Mouse (Mus musculus): ENCODE measurements around the gene Qrich1. TPM values are rescaled to one million over a fixed set of nuclear protein-coding genes. Genes with fewer than 3 reads are reported as not detected.
A peak's percentile ranks its signal among the peaks of the same experiment; 100 is the strongest.

The Qrich1 gene
- polyA plus RNA-seq, 1 experiment: 44.0 TPM

DNA sequence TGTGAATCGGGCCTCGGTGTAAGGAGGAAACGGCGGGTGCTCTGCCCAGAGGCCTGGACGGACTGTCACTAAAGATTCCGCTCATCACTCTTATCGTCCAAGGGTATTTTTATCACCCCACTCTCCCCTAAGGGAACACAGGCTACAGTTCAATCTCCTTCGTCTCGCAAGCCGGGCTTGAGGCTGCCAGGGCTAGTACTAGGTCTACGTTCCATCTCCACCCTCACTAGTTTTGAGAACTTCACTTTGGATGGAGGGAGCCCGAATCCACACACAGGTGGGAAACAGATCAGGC, 25.4 kb upstream of the Qrich1 start:
- Histone ChIP-seq H3ac (ENCODE audit: control insufficient read depth, insufficient read length) (peak overlapping the region; percentile 95), H3K27me3 (ENCODE audit: control insufficient read depth, insufficient read depth, insufficient read length) (no peaks in the 10 kb centered on the region), H3K36me3 (ENCODE audit: control insufficient read depth, insufficient read depth) (peaks cover 33% of the 10 kb centered on the region), H3K4me3 (peak overlapping the region; percentile 93), H3K4me2 (ENCODE audit: low read depth) (peak overlapping the region; percentile 78), H3K79me2 (ENCODE audit: control insufficient read depth, insufficient read depth) (peaks cover 22% of the 10 kb centered on the region)
- TF ChIP-seq POLR2AphosphoS2 (IDR thresholded peaks at IDR 0.05; ENCODE audit: insufficient read length, low read depth): no peak
- TF ChIP-seq REST (IDR thresholded peaks at IDR 0.05; ENCODE audit: insufficient read depth, insufficient read length): no peak
- TF ChIP-seq SRF (IDR thresholded peaks at IDR 0.05; ENCODE audit: control insufficient read depth, insufficient read length, low read depth): no peak
- no peak for TF ChIP-seq MYOD1 (IDR thresholded peaks at IDR 0.05; ENCODE audit: control insufficient read depth in 1 of 3, insufficient read length in 2 of 3, low read depth in 2 of 3)
- TF ChIP-seq TCF3 (IDR thresholded peaks at IDR 0.05; ENCODE audit: insufficient read length, low read depth): no peak
- TF ChIP-seq POLR2A (IDR thresholded peaks at IDR 0.05; ENCODE audit: insufficient read length, low read depth): no peak

DNA sequence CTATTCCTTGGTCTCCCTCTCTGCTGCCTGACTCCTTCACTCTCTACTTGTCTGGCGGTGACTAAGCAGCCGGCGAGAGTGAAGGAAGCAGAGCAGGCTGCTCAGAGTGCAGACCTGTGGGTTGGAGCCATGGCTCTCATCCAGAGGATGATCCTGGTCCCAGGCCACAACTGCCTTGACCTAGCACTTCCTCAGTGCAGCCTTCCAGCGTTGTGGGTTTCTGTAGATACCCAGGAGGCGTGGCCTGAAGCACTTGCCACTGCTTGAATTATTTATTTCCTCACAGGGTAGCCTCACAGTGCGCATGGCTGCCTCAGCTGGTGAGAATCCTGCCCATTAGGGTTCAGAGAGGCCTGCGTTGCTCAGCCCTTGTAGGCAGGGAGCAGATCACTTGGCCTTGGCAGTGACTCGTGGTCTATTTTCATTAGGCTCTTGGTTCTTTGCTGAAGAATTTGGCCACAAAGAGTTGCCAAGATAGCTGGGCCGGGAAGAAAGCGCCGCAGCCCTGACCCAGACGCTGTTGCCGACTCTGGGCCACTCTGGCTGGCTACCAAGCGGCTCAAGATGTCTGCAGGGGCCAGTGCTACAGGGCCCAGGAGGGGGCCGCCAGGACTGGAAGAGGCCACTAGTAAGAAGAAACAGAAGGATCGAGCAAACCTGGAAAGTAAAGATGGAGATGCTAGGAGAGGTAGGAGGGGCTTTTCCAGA, 24.4 kb upstream of the Qrich1 start:
- Histone ChIP-seq H3K4me2 (ENCODE audit: low read depth) (peak overlapping the region; percentile 78), H3ac (ENCODE audit: control insufficient read depth, insufficient read length) (peak overlapping the region; percentile 95), H3K79me2 (ENCODE audit: control insufficient read depth, insufficient read depth) (peaks cover 22% of the 10 kb centered on the region), H3K36me3 (ENCODE audit: control insufficient read depth, insufficient read depth) (peaks cover 33% of the 10 kb centered on the region), H3K27me3 (ENCODE audit: control insufficient read depth, insufficient read depth, insufficient read length) (no peaks in the 10 kb centered on the region), H3K4me3 (peak overlapping the region; percentile 93)
- TF ChIP-seq E2F4 (IDR thresholded peaks at IDR 0.05; ENCODE audit: insufficient read depth): no peak
- TF ChIP-seq TCF12 (IDR thresholded peaks at IDR 0.05; ENCODE audit: insufficient read depth, poor library complexity, severe bottlenecking): no peak
- TF ChIP-seq POLR2AphosphoS2 (IDR thresholded peaks at IDR 0.05; ENCODE audit: insufficient read length, low read depth): peak; percentile 53
- no peak for TF ChIP-seq TCF3 (IDR thresholded peaks at IDR 0.05; ENCODE audit: insufficient read length, low read depth)
- TF ChIP-seq REST (IDR thresholded peaks at IDR 0.05; ENCODE audit: insufficient read depth, insufficient read length): no peak
- no peak for TF ChIP-seq SRF (IDR thresholded peaks at IDR 0.05; ENCODE audit: control insufficient read depth, insufficient read length, low read depth)
- no peak for TF ChIP-seq POLR2A (IDR thresholded peaks at IDR 0.05; ENCODE audit: insufficient read length, low read depth)

DNA sequence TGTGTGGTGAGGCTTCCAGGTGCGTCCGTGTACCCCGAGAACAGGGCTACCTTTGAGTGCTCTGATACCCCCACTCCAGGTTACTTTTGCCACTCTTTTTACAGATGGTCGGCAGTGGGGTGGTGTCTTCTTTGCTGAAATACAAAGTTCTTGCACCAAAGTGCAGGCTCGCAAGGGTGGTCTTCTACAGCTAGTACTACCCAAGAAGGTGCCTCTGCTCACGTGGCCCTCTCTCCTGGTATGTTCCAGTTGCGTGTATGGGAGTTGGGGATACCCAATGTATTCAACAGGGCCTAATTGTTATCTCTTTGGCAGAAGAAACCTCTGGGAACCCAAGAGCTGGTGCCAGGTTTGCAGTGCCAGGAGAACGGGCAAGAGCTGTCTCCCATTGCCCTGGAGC, 23.4 kb upstream of the Qrich1 start:
- peak overlapping the region; percentile 93 for H3K4me3 ChIP-seq
- H3K36me3 ChIP-seq (ENCODE audit: control insufficient read depth, insufficient read depth): peaks cover 33% of the 10 kb centered on the region
- H3ac ChIP-seq (ENCODE audit: control insufficient read depth, insufficient read length): no peak overlapping the region
- H3K4me2 ChIP-seq (ENCODE audit: low read depth): no peak overlapping the region
- peaks cover 22% of the 10 kb centered on the region for H3K79me2 ChIP-seq (ENCODE audit: control insufficient read depth, insufficient read depth)
- no peaks in the 10 kb centered on the region for H3K27me3 ChIP-seq (ENCODE audit: control insufficient read depth, insufficient read depth, insufficient read length)
- TF ChIP-seq SRF (IDR thresholded peaks at IDR 0.05; ENCODE audit: control insufficient read depth, insufficient read length, low read depth) (no peak), E2F4 (IDR thresholded peaks at IDR 0.05; ENCODE audit: insufficient read depth) (no peak), MYOG (IDR thresholded peaks at IDR 0.05; ENCODE audit: control insufficient read depth in 1 of 3, insufficient read depth in 1 of 3, insufficient read length in 2 of 3, low read depth in 2 of 3) (no peak), MYOD1 (IDR thresholded peaks at IDR 0.05; ENCODE audit: control insufficient read depth in 1 of 3, insufficient read length in 2 of 3, low read depth in 2 of 3) (no peak), CEBPB (IDR thresholded peaks at IDR 0.05; ENCODE audit: insufficient read depth, poor library complexity, severe bottlenecking) (no peak)

DNA sequence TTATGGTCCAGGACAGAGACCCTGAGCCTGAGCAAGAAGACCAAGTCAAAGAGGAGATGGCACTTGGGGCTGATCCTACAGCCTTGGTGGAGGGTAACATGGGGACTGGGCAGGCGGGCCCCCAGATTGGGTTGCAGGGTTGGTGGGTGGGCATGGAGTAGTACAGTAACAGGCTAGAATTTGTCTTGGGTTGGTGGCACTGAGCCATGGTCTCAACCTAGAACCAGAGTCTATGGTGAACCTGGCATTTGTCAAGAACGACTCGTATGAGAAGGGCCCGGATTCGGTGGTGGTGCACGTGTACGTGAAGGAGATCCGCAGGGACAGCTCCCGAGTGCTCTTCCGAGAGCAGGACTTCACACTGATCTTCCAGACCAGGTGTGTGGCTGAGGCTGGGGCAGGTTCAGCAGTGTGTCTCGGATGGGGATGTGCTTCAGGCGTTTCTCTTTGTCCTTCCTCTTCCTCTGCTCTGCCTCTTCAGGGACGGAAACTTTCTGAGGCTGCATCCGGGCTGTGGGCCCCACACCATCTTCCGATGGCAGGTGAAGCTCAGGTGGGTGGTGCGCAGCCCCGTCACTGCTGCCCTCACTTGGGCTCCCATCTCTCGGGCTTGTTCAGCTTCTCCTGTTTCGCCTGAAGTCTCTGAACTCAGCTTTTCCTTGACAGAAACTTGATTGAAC, 22.3 kb upstream of the Qrich1 start:
- Histone ChIP-seq H3K27me3 (ENCODE audit: control insufficient read depth, insufficient read depth, insufficient read length) (no peaks in the 10 kb centered on the region), H3K4me3 (no peak overlapping the region), H3ac (ENCODE audit: control insufficient read depth, insufficient read length) (no peak overlapping the region), H3K79me2 (ENCODE audit: control insufficient read depth, insufficient read depth) (peaks cover 22% of the 10 kb centered on the region), H3K4me2 (ENCODE audit: low read depth) (no peak overlapping the region), H3K36me3 (ENCODE audit: control insufficient read depth, insufficient read depth) (peaks cover 33% of the 10 kb centered on the region)
- TF ChIP-seq POLR2A (IDR thresholded peaks at IDR 0.05; ENCODE audit: insufficient read length, low read depth): no peak
- no peak for TF ChIP-seq MYOG (IDR thresholded peaks at IDR 0.05; ENCODE audit: control insufficient read depth in 1 of 3, insufficient read depth in 1 of 3, insufficient read length in 2 of 3, low read depth in 2 of 3)
- TF ChIP-seq TCF12 (IDR thresholded peaks at IDR 0.05; ENCODE audit: insufficient read depth, poor library complexity, severe bottlenecking): no peak
- no peak for TF ChIP-seq MYOD1 (IDR thresholded peaks at IDR 0.05; ENCODE audit: control insufficient read depth in 1 of 3, insufficient read length in 2 of 3, low read depth in 2 of 3)
- TF ChIP-seq SRF (IDR thresholded peaks at IDR 0.05; ENCODE audit: control insufficient read depth, insufficient read length, low read depth): no peak
- TF ChIP-seq TCF3 (IDR thresholded peaks at IDR 0.05; ENCODE audit: insufficient read length, low read depth): no peak
- no peak for TF ChIP-seq CEBPB (IDR thresholded peaks at IDR 0.05; ENCODE audit: insufficient read depth, poor library complexity, severe bottlenecking)
- TF ChIP-seq USF1 (IDR thresholded peaks at IDR 0.05; ENCODE audit: low read depth): no peak
- no peak for TF ChIP-seq POLR2AphosphoS2 (IDR thresholded peaks at IDR 0.05; ENCODE audit: insufficient read length, low read depth)
- no peak for TF ChIP-seq REST (IDR thresholded peaks at IDR 0.05; ENCODE audit: insufficient read depth, insufficient read length)
- TF ChIP-seq E2F4 (IDR thresholded peaks at IDR 0.05; ENCODE audit: insufficient read depth): no peak
- no peak for TF ChIP-seq MAX (IDR thresholded peaks at IDR 0.05; ENCODE audit: low read depth)

DNA sequence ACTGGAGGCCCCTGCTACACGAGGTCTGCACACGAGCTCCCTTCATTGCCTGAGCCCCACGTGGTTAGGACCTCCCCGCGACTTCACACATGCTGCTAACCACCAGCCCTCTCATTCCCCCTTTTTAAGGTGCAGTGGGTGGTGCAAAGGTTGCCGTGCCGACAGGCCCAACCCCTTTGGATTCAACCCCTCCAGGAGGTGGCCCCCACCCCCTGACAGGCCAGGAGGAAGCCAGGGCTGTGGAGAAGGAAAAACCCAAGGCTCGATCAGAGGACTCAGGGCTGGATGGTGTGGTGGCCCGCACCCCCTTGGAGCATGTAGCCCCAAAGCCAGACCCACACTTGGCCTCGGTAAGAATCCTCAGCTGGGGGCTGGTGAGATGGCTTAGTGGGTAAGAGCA, 21.7 kb upstream of the Qrich1 start:
- no peak overlapping the region for H3ac ChIP-seq (ENCODE audit: control insufficient read depth, insufficient read length)
- no peaks in the 10 kb centered on the region for H3K27me3 ChIP-seq (ENCODE audit: control insufficient read depth, insufficient read depth, insufficient read length)
- H3K36me3 ChIP-seq (ENCODE audit: control insufficient read depth, insufficient read depth): peaks cover 34% of the 10 kb centered on the region
- H3K4me3 ChIP-seq: no peak overlapping the region
- H3K4me2 ChIP-seq (ENCODE audit: low read depth): no peak overlapping the region
- H3K79me2 ChIP-seq (ENCODE audit: control insufficient read depth, insufficient read depth): peaks cover 22% of the 10 kb centered on the region
- no peak for TF ChIP-seq MYOG (IDR thresholded peaks at IDR 0.05; ENCODE audit: control insufficient read depth in 1 of 3, insufficient read depth in 1 of 3, insufficient read length in 2 of 3, low read depth in 2 of 3)
- TF ChIP-seq MYOD1 (IDR thresholded peaks at IDR 0.05; ENCODE audit: control insufficient read depth in 1 of 3, insufficient read length in 2 of 3, low read depth in 2 of 3): no peak
- TF ChIP-seq CEBPB (IDR thresholded peaks at IDR 0.05; ENCODE audit: insufficient read depth, poor library complexity, severe bottlenecking): no peak
- TF ChIP-seq E2F4 (IDR thresholded peaks at IDR 0.05; ENCODE audit: insufficient read depth): no peak
- TF ChIP-seq USF1 (IDR thresholded peaks at IDR 0.05; ENCODE audit: low read depth): no peak
- TF ChIP-seq POLR2AphosphoS2 (IDR thresholded peaks at IDR 0.05; ENCODE audit: insufficient read length, low read depth): no peak
- no peak for TF ChIP-seq TCF3 (IDR thresholded peaks at IDR 0.05; ENCODE audit: insufficient read length, low read depth)
- no peak for TF ChIP-seq POLR2A (IDR thresholded peaks at IDR 0.05; ENCODE audit: insufficient read length, low read depth)
- no peak for TF ChIP-seq SRF (IDR thresholded peaks at IDR 0.05; ENCODE audit: control insufficient read depth, insufficient read length, low read depth)
- no peak for TF ChIP-seq TCF12 (IDR thresholded peaks at IDR 0.05; ENCODE audit: insufficient read depth, poor library complexity, severe bottlenecking)
